Mouse (Mus musculus) heart, embryonic 15.5 days (tissue): Measurements from ENCODE around the gene Armc9. TPM values are rescaled to one million over a fixed set of nuclear protein-coding genes. Genes with fewer than 3 reads are reported as not detected.

Source experiments
- ATAC-seq: fragments of 200-750 bp; cut with Nextera tagmentation; replicated peaks from 2 replicates; pipeline ENCODE4 v1.8.0; 2017; ENCODE audit warnings: low read depth, moderate TSS enrichment; ENCODE audit not compliant: insufficient number of reproducible peaks, insufficient read depth, low FRiP score
- H3K27ac ChIP-seq: fragments of 300-500 bp; sonication (generic); 2 replicates; pipeline ENCODE4 v1.5.1; 2015; ENCODE audit warnings: mild to moderate bottlenecking, inconsistent platforms
- H3K27me3 ChIP-seq: fragments of 300-500 bp; sonication (generic); 2 replicates; pipeline ENCODE4 v1.6.1; 2015; ENCODE audit warnings: inconsistent platforms
- H3K36me3 ChIP-seq: fragments of 300-500 bp; sonication (generic); 2 replicates; pipeline ENCODE4 v1.6.1; 2015; ENCODE audit warnings: mild to moderate bottlenecking, inconsistent platforms
- H3K4me1 ChIP-seq: fragments of 300-500 bp; sonication (generic); replicated peaks from 2 replicates; pipeline ENCODE4 v1.6.1; 2015; ENCODE audit warnings: inconsistent platforms
- H3K4me2 ChIP-seq: fragments of 300-500 bp; sonication (generic); 2 replicates; pipeline ENCODE4 v1.6.1; 2015; ENCODE audit warnings: inconsistent platforms, mild to moderate bottlenecking, moderate library complexity
- H3K4me3 ChIP-seq: fragments of 300-500 bp; sonication (generic); 2 replicates; pipeline ENCODE4 v1.5.1; 2015; ENCODE audit warnings: mild to moderate bottlenecking, inconsistent platforms
- H3K9ac ChIP-seq: fragments of 300-500 bp; sonication (generic); 2 replicates; pipeline ENCODE4 v1.6.1; 2015; ENCODE audit warnings: mild to moderate bottlenecking, inconsistent platforms
- H3K9me3 ChIP-seq: fragments of 300-500 bp; sonication (generic); replicated peaks from 2 replicates; pipeline ENCODE4 v1.6.1; 2016; ENCODE audit warnings: inconsistent platforms
- WGBS: fragments of 180-500 bp; shearing (Covaris S2); methylation state at CpG from one replicate; pipeline ENCODE4 v1.1.7; 2015; ENCODE audit warnings: mixed read lengths; 5-methylcytosine and 5-hydroxymethylcytosine counted together
- polyA plus RNA-seq: library from polyadenylated mRNA; unstranded; fragments of >200 nt; fragmentation: Nextera tagmentation; extraction: Ambion mirVana; gene quantifications from 2 replicates; pipeline ENCODE4 v1.2.1, GENCODE M21; 2015

The Armc9 gene
- polyA plus RNA-seq, 1 experiment from 2014 or later: 9.1 TPM

DNA sequence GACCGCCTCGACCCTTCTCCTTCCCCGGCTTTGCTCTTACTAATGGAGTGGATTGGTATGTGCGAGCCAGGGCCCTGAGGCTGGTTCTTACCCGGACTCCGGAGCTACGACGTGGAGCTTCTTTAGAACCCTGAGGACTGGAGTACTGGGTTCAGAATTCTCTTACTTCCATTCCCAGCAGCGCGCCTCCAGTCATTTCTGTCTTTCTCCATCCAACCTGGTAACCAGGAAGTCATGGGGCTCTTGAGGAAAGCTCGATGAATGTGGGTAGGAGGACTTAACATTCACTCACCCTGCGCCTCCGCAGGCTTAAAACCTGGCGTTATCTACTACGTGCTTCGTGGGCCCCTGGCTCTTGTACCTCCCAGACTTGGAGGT, 149.3 kb downstream of the Armc9 start:
- H3K4me1 ChIP-seq: peaks cover 15% of the 10 kb centered on the region
- no peak overlapping the region for H3K9ac ChIP-seq
- 3% methylated on average over 16 of the region's 16 CpGs for WGBS
- no peak for ATAC-seq
- no peaks in the 10 kb centered on the region for H3K9me3 ChIP-seq
- peak overlapping the region; percentile 99 for H3K4me2 ChIP-seq
- peak overlapping the region; percentile 67 for H3K4me3 ChIP-seq
- no peaks in the 10 kb centered on the region for H3K36me3 ChIP-seq
- no peak overlapping the region for H3K27ac ChIP-seq
- peaks cover 54% of the 10 kb centered on the region for H3K27me3 ChIP-seq

DNA sequence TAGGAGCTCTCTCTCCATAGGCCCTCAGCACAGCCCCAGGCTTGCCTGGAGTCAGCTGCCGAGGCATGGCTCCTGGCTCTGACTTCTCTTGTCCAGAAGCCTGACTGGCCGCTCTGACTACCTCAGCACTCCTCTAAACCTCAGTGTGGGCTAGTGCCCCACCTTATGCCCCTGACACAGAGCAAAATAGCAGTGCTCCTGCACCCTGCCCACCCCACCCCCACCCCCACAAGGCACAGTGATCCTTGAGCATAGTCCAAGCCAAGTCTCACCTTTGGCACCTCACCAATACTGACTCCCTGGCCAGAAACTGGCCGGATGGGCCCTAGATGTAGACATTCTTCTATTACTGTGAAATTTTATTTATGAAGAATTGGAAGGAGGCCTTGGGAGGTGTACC, 152.1 kb downstream of the Armc9 start:
- ATAC-seq: no peak

DNA sequence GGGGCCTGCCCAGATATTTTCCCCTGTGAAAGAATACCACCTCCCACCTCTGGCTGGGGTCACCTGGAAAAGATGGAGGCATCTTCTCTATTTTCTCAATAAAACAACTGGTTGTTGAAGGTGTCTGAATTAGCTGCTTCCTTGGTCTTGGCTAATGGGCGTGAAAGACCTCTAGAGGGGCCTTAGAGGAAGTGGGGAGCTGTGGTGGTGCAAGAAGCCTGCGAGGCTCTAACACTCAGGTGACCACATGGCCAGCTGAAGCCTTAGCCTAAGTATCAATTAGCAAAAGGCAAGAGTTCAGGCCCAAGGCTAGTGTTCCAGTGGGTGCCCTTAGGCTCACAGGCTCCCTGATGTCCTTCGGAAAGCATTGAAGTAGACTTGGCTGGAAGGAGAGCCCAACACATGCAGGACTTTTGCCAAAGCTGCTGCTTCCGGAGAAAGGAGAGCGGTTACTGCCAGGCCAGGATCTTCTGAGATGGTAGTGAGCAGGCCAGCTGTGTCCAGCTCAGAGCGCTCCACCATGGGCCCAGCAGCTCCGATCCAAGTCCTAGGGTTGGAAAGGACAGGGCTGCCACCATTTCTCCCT, 152.7 kb downstream of the Armc9 start:
- Histone ChIP-seq H3K27me3 (peaks cover 37% of the 10 kb centered on the region), H3K4me3 (no peak overlapping the region), H3K9me3 (no peaks in the 10 kb centered on the region), H3K36me3 (no peaks in the 10 kb centered on the region), H3K4me1 (peaks cover 15% of the 10 kb centered on the region), H3K9ac (no peak overlapping the region), H3K27ac (no peak overlapping the region), H3K4me2 (no peak overlapping the region)
- 87% methylated on average over 7 of the region's 7 CpGs for WGBS
- ATAC-seq: no peak

More for the DNA sequence above, 152.1 kb downstream of the Armc9 start:
- Histone ChIP-seq H3K27me3 (peaks cover 43% of the 10 kb centered on the region), H3K4me3 (no peak overlapping the region), H3K9me3 (no peaks in the 10 kb centered on the region), H3K9ac (no peak overlapping the region), H3K4me1 (peaks cover 15% of the 10 kb centered on the region), H3K4me2 (no peak overlapping the region), H3K27ac (no peak overlapping the region), H3K36me3 (no peaks in the 10 kb centered on the region)
- WGBS: 80% methylated on average over 3 of the region's 3 CpGs

DNA sequence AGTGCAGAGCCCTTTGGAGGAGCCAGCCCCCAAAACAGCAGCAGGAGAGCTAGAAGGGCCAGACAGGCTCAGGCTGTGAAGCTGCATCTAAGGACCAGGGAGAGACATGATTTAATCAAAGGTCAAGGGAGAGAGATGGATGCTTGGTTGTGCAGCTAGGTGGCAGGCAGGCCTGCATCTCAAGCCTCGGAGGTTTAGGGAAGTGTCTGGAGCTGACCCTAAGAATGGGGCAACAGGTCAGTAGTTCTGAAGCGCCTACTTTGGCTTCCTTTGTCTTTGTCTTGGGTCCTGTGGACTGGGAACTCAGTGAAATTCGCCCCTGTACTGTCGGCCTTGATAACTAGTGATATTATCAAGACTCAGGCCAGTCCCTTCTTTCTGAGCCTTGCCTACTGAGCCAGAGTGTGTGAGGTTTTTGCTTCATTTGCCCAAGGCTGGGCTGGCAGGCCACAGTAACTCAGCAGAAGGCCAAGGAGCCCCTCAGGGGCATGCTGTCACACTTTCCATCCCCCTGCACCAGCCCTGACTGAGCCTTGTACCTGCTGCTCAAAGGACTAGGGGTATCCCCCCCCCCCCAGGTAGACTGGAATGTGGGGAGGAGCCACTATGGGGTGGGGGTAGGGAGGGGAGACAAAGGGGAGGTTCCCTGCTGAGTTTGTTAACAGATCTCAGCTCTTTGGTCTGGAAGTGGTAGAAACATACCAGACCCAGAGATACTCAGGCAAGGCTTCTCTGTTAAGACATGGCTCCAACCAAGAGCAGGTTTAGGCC, 153.5 kb downstream of the Armc9 start:
- Histone ChIP-seq H3K27ac (no peak overlapping the region), H3K9me3 (no peaks in the 10 kb centered on the region), H3K27me3 (peaks cover 29% of the 10 kb centered on the region), H3K4me2 (no peak overlapping the region), H3K9ac (no peak overlapping the region), H3K36me3 (no peaks in the 10 kb centered on the region), H3K4me3 (no peak overlapping the region), H3K4me1 (peaks cover 10% of the 10 kb centered on the region)
- no peak for ATAC-seq
- WGBS: 57% methylated on average over 4 of the region's 4 CpGs

DNA sequence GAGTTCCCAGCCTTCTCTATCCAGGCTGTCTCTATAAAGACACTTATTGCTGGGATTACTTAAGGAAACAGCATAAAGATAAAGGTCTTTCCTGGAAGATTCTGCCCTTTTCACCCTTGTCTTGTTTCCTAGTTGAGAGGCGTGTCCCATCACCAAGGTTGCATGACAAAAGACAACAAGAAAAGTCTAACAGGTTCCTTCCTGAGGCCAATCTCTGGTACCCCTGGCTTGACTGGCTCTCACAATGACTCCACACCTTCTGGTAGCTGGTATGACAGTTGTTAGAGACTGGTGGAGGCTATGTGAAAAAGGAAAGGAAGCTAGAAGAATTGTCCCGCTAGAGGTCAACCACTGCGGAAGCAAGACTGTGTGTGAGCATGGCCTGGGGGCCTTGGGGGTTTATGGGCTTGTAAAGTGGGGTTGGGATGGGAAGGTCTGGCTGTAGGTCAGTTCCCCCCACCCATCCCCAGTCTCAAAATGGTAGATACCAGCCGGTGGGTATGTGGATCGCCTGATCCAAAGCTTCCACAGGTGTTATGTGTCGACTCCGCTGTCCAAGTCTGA, 154.8 kb downstream of the Armc9 start:
- no peaks in the 10 kb centered on the region for H3K9me3 ChIP-seq
- no peak overlapping the region for H3K4me3 ChIP-seq
- no peak overlapping the region for H3K4me2 ChIP-seq
- no peaks in the 10 kb centered on the region for H3K4me1 ChIP-seq
- no peak overlapping the region for H3K27ac ChIP-seq
- no peak overlapping the region for H3K9ac ChIP-seq
- 85% methylated on average over 7 of the region's 7 CpGs for WGBS
- ATAC-seq: no peak
- peaks cover 16% of the 10 kb centered on the region for H3K27me3 ChIP-seq
- H3K36me3 ChIP-seq: no peaks in the 10 kb centered on the region

DNA sequence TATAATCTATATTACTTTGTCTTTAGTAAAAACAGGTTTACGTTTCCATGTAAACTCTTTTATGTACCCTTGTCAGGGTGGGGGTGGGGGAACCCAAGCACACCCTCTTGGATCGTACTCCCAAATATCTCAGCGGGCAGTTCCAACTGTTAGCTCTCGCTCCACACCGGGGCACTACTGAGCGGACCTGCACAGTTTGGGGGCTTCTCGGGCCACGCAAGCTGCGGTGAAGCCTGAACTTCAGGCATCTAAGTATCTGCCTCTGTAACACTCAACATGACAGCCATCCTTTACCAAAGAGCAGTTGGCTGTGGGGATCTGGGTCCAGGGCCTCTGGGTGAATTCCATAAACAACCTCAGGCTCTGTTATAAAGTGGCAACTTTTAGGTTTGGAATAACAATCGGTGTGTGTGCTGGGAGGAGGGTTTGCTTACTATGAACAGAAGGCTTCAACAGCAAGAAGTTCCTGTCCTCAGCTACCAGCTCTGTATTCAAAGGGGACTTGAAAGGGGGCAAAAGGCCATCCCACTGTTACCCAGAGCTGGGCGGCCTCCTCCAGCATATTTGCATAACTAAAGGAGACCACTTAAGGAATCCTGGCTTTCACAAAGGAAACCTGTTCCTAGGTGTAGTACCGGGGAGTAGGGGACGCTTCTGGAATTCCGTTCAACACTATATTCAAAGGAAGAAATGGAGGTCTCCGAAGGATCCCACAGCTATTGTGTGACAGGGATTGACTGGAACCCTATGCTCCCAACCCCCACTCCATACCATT, 156.1 kb downstream of the Armc9 start:
- Histone ChIP-seq H3K9me3 (no peaks in the 10 kb centered on the region), H3K27ac (no peak overlapping the region), H3K4me3 (no peak overlapping the region), H3K9ac (no peak overlapping the region), H3K27me3 (peaks cover 6% of the 10 kb centered on the region; the same call in 1 of the 2 replicates), H3K4me1 (no peaks in the 10 kb centered on the region), H3K4me2 (no peak overlapping the region), H3K36me3 (no peaks in the 10 kb centered on the region)
- 49% methylated on average over 15 of the region's 15 CpGs for WGBS
- ATAC-seq: no peak

DNA sequence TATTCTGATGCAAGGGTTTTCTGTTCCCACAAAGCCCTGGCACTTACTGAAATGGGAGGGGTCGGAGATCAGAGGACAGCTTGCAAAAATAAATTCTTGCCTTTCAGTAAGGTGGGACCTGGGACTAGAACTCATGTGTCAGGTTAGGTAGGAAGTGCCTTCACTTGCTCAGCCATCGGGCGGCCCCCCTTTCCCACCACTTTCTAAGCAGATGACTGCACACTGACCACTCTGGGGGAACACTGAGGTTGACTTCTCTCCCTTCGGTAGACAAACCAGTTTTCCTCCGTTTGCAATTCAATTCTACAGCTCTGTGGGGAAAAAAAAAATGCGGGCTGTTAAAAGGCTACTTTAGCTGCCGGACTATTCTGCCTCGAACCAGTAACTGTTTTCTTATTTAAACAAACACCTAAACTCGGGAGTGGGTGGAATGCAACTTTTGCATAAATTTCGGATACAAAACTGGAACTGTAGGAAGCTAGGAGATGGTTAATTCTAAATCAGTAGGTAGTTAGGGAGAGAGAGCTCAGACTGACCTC, 157.0 kb downstream of the Armc9 start:
- no peak overlapping the region for H3K27ac ChIP-seq
- H3K4me3 ChIP-seq: no peak overlapping the region
- WGBS: 59% methylated on average over 10 of the region's 10 CpGs
- H3K4me2 ChIP-seq: no peak overlapping the region
- no peaks in the 10 kb centered on the region for H3K9me3 ChIP-seq
- no peaks in the 10 kb centered on the region for H3K4me1 ChIP-seq
- H3K27me3 ChIP-seq: peaks cover 6% of the 10 kb centered on the region; the same call in 1 of the 2 replicates
- no peak for ATAC-seq
- H3K36me3 ChIP-seq: no peaks in the 10 kb centered on the region
- H3K9ac ChIP-seq: no peak overlapping the region

DNA sequence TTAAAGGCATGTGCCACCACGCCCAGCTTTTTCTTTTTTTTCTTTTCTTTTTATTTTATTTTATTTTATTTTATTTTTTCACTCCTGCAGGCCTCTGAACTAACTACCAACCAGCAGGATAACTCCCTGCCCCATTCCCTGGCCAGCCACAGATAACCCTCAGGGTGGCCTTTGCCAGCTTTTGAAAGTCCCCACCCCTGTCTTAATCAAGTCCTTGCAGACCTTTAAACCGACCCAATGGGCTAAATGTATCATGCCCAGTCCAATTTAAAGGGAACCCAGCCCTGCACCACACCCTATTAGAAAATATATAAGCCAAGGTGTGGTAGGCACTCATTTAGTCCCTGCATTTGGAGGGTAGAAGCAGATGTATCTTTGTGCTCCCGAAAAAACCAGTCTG, 157.7 kb downstream of the Armc9 start:
- Histone ChIP-seq H3K9me3 (no peaks in the 10 kb centered on the region), H3K4me3 (no peak overlapping the region), H3K27me3 (0 out of 2 replicates have a peak, but pooled peaks cover 3% of the 10 kb centered on the region), H3K4me1 (no peaks in the 10 kb centered on the region), H3K4me2 (no peak overlapping the region), H3K9ac (no peak overlapping the region), H3K36me3 (no peaks in the 10 kb centered on the region), H3K27ac (no peak overlapping the region)
- no peak for ATAC-seq
- WGBS: 81% methylated on average over 3 of the region's 3 CpGs

DNA sequence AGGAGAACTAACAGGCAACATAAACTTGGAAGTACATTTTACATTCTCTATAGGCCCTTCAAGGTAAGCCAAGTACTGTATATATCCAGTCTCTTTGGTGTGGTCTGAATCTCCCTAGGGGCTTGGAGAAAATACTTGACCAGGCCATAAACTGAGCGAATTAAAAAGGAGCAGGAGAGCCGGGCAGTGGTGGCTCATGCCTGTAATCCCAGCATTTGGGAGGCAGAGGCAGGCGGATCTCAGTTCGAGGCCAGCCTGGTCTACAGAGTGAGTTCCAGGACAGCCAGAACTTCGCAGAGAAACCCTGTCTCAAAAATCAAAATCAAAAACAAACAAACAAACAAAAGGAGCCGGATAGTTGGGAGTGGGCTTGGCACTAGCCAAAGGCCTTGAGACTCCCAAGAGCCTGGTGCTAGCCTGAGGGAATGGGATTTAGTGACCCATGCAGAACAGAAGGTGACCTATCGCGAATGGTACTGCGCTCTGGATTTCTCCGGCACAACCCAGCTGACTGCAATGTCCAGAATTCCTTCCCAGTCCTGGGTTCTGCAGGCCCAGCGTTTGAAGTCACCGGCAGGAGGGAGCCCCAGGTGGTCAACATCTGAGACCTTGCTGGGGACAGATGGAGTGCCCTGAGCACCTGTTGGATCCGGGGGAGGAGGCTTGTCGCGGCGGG, 158.7 kb downstream of the Armc9 start:
- H3K4me1 ChIP-seq: no peaks in the 10 kb centered on the region
- 51% methylated on average over 16 of the region's 16 CpGs for WGBS
- no peak overlapping the region for H3K27ac ChIP-seq
- no peak overlapping the region for H3K9ac ChIP-seq
- H3K9me3 ChIP-seq: no peaks in the 10 kb centered on the region
- H3K36me3 ChIP-seq: no peaks in the 10 kb centered on the region
- no peak overlapping the region for H3K4me3 ChIP-seq
- no peak for ATAC-seq
- H3K4me2 ChIP-seq: peak overlapping the region; percentile 35; the same call in 1 of the 2 replicates
- no peaks in the 10 kb centered on the region for H3K27me3 ChIP-seq

DNA sequence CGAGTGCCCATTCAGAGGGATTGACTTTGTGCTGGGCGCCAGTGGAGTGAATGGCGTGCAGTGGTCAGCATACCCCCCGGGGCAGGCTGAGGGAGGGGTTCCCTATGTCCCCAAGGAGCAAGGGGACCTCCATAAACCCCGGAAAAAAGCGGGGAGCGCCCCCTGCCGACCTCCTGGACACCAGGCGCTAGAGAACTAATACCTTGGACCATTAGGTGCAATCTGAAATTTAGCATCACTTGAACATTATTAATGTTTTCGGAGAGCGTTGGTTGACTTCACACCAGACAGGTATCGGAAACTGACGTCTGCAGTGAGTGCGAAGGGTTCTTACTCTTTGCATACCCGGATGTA, 159.2 kb downstream of the Armc9 start:
- no peak for ATAC-seq
- no peak overlapping the region for H3K9ac ChIP-seq
- H3K4me3 ChIP-seq: no peak overlapping the region
- H3K4me2 ChIP-seq: peak overlapping the region; percentile 35; the same call in 1 of the 2 replicates
- H3K27ac ChIP-seq: no peak overlapping the region
- H3K27me3 ChIP-seq: no peaks in the 10 kb centered on the region
- no peaks in the 10 kb centered on the region for H3K4me1 ChIP-seq
- H3K36me3 ChIP-seq: no peaks in the 10 kb centered on the region
- H3K9me3 ChIP-seq: no peaks in the 10 kb centered on the region
- 25% methylated on average over 15 of the region's 15 CpGs for WGBS
